Mouse (Mus musculus) kidney, adult 2 months (tissue): ENCODE measurements around the gene Ptafr.

Experiments
- CTCF ChIP-seq: fragments of 200-500 bp; conservative IDR thresholded peaks from 2 replicates; pipeline ENCODE4 v1.5.1; 2011; ENCODE audit warnings: low read depth, mild to moderate bottlenecking, control low read depth, low read length, moderate library complexity, mixed read lengths; ENCODE audit not compliant: insufficient read depth, insufficient read length
- POLR2A ChIP-seq: fragments of 200-500 bp; IDR thresholded peaks from one replicate; pipeline ENCODE4 v1.6.1; 2011; ENCODE audit warnings: low read depth, low read length, control low read depth

DNA sequence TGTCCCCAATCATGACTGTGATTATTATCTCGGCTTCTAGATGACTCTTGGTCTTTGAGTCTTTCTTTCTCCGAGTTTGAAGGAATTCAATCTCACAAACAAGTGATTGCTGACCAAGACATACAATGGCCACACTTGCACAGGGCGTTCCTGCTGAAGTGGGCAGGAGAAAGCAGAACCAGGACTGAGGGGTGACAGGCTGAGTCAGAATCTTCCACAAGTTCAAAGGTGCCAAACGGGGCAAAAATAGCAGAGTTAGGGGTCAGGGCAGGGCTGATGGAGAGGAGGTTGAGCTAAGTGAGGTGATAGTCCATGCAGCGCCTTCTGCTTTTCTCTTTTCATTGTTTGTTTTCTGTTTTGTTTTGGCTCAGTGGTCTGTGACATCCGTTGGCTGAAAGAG is 36.6 kb downstream of the Ptafr start:
- no peak for TF ChIP-seq POLR2A
- no peak for TF ChIP-seq CTCF
